Mouse (Mus musculus) layer of hippocampus, adult 2 months (tissue): ENCODE measurements at regions not wholly inside any gene's neighbourhood (a gene's known extent, or its start where the extent isn't known, plus 50 kb on each side); places are given as distances from the start of the nearest gene placed in this dataset.

Experiments used
- DNase-seq, 2 experiments: peaks; one replicate each; pipeline ENCODE4 v3.0.0; 2022; ENCODE audit warnings: low spot score in 2 of 2
- H3K27ac ChIP-seq: fragments of 200-600 bp; 2 replicates; pipeline ENCODE4 v1.8.1; 2022
- H3K4me3 ChIP-seq: fragments of 200-600 bp; 2 replicates; pipeline ENCODE4 v1.8.1; 2022; ENCODE audit warnings: mild to moderate bottlenecking
- CTCF ChIP-seq: fragments of 200-600 bp; conservative IDR thresholded peaks from 2 replicates; pipeline ENCODE4 v1.8.1; 2022; ENCODE audit warnings: antibody characterized with exemption, mild to moderate bottlenecking, moderate library complexity

DNA sequence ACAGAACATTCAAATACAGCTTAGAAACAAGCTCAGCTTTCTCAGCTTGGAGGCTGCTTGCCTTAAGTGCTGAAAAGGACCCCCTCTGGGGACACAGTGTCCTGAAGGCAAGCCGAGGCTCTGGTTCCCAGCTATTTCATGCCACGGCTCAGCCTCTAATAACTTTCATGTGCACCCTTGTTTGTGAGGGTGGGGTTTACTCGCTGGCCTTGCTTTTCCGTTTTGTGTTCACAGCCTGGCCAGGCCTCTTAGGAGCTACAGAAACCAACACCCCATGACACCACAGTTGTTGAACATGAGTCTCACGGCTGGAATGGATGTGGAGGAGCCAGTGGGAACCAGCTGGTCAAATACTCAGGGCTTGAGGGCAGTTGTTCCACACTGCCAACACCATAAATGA lies 81.4 kb upstream of the Slc24a3 start:
- no peak for TF ChIP-seq CTCF
- no peak for DNase-seq
- no peak overlapping the region for H3K27ac ChIP-seq
- no peak overlapping the region for H3K4me3 ChIP-seq

DNA sequence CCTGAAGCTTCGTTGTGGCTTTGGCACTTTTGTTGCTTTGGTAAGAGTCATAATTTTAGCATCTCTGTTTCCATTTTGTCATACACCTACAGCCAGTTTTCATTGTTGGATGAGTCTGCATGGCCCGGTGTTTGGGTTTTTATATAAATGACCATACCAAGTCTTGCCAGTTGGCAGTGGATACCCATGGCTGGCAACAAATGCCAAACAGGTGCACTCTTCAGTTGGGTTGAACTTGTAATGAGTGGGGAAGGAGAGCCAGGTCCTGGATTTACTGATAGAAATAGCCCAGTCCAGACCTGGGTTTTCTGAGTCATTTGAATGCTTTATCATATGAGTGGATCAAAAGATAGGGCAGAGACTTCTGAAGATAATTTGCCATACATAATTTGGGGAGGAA lies 64.3 kb upstream of the Slc24a3 start:
- Histone ChIP-seq H3K4me3 (no peak overlapping the region), H3K27ac (no peak overlapping the region)
- DNase-seq: no peak
- TF ChIP-seq CTCF: no peak

DNA sequence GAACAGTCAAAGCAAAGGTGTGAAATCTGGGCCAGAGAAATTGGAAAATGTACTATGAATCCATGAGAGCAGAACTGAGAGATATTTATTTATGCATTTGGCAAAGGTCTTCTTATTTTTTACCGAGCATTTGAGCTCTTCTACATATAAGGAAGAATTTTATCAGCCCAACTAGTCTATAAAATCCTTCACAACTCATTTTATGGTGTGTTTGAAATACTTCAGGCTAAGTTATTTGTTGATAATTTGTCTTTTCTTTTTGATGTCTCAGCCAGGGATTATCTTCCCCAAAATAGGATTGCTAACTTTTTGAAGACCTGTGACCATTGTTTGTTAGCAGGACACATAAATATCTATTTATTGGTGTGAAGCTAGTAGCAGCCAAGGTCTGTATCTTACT lies 55.9 kb upstream of the Slc24a3 start:
- no peak for TF ChIP-seq CTCF
- DNase-seq: no peak
- H3K27ac ChIP-seq: no peak overlapping the region
- no peak overlapping the region for H3K4me3 ChIP-seq

DNA sequence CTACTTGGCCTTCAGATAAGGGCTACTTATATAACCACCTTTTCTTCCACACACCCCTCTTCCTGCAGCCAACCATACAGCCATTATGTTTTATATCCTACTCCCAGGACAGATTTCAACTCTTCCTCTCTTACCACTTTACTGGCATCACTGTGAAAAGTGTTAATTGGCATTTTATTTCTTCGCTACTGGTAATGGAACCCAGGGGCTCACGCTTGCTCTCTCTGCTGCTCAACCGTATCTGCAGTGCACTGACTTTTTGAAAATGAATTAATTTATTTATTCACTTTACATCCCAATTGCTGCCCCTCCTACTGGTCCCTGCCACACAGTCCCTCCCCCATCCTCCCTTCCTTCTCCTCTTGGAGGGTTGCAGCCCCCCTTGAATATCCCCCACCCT lies 52.5 kb upstream of the Slc24a3 start:
- no peak overlapping the region for H3K27ac ChIP-seq
- H3K4me3 ChIP-seq: no peak overlapping the region
- TF ChIP-seq CTCF: no peak
- no peak for DNase-seq
